Mouse (Mus musculus) heart, embryonic 14.5 days (tissue): ENCODE measurements around the gene Gm44596. TPM values are rescaled to one million over a fixed set of nuclear protein-coding genes. Genes with fewer than 3 reads are reported as not detected.

Source experiments
- ATAC-seq: fragments of 200-750 bp; cut with Nextera tagmentation; 2 replicates; pipeline ENCODE4 v1.8.0; 2017; ENCODE audit warnings: low read depth, moderate TSS enrichment; ENCODE audit not compliant: insufficient number of reproducible peaks, insufficient read depth, low FRiP score
- H3K27ac ChIP-seq, 2 experiments: fragments of 200-500 bp in 1 of 2; fragments of 300-500 bp in 1 of 2; sonication (generic) in 1 of 2; replicated peaks in 1 of 2; 2 replicates each; pipeline ENCODE4 v1.5.1; 2012 to 2014; ENCODE audit warnings: low read depth in 2 of 2, low read length in 2 of 2, control low read depth in 1 of 2, mild to moderate bottlenecking in 1 of 2, mixed read lengths in 1 of 2; ENCODE audit not compliant: control insufficient read depth in 1 of 2, insufficient read depth in 1 of 2
- H3K27me3 ChIP-seq: fragments of 300-500 bp; sonication (generic); 2 replicates; pipeline ENCODE4 v1.6.1; 2014; ENCODE audit warnings: mild to moderate bottlenecking, low read length, control low read depth; ENCODE audit not compliant: control insufficient read depth, insufficient read depth
- H3K36me3 ChIP-seq: fragments of 300-500 bp; sonication (generic); 2 replicates; pipeline ENCODE4 v1.6.1; 2014; ENCODE audit warnings: mild to moderate bottlenecking, control low read depth, low read length, mixed read lengths; ENCODE audit not compliant: control insufficient read depth, insufficient read depth
- H3K4me1 ChIP-seq, 2 experiments: fragments of 200-500 bp in 1 of 2; fragments of 300-500 bp in 1 of 2; sonication (generic) in 1 of 2; 2 replicates each; pipeline ENCODE4 v1.6.1; 2012 to 2014; ENCODE audit warnings: low read length in 2 of 2, control low read depth in 1 of 2, mixed read lengths in 1 of 2; ENCODE audit not compliant: control insufficient read depth in 2 of 2, insufficient read depth in 2 of 2
- H3K4me2 ChIP-seq: fragments of 300-500 bp; sonication (generic); 2 replicates; pipeline ENCODE4 v1.6.1; 2014; ENCODE audit warnings: mild to moderate bottlenecking, low read length
- H3K4me3 ChIP-seq, 2 experiments: fragments of 200-500 bp in 1 of 2; fragments of 300-500 bp in 1 of 2; sonication (generic) in 1 of 2; 2 replicates each; pipeline ENCODE4 v1.5.1; 2012 to 2014; ENCODE audit warnings: low read length in 2 of 2, mild to moderate bottlenecking in 2 of 2, control low read depth in 1 of 2, low read depth in 1 of 2, moderate library complexity in 1 of 2; ENCODE audit not compliant: control insufficient read depth in 1 of 2, insufficient read depth in 1 of 2
- H3K9ac ChIP-seq: fragments of 300-500 bp; sonication (generic); 2 replicates; pipeline ENCODE4 v1.6.1; 2014; ENCODE audit warnings: mild to moderate bottlenecking, low read length
- H3K9me3 ChIP-seq: fragments of 300-500 bp; sonication (generic); 2 replicates; pipeline ENCODE4 v1.6.1; 2016; ENCODE audit warnings: low read length, control low read depth; ENCODE audit not compliant: control insufficient read depth
- WGBS: fragments of 180-500 bp; shearing (Covaris S2); extraction: QIAGEN DNeasy Blood & Tissue Kit; methylation state at CpG from one replicate; pipeline ENCODE4 v1.1.7; 2014; 5-methylcytosine and 5-hydroxymethylcytosine counted together
- polyA plus RNA-seq: library from polyadenylated mRNA; unstranded; fragments of >200 nt; fragmentation: Nextera tagmentation; extraction: Ambion mirVana; gene quantifications from 2 replicates; pipeline ENCODE4 v1.2.1, GENCODE M21; 2014

The Gm44596 gene
- polyA plus RNA-seq, 1 experiment from 2014 or later: not detected

DNA sequence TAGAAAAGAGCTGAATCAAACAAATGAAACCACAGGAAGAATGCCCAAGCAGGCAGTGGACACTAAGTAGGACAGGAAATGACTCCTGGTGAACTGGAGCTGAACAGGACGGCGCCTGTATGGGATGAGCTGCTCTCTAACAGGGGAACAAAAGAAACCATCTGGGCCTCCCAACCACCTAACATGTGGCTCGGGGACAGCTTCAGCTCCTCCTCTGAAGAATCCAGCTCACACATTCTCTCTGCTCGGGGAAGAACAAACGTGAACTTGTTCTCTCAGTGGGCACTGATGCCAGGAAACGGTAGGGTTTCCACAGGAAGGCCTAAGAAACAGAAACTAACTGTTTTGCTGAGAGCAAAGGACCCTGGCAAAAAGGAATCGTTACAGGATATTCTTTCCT, 25.6 kb upstream of the Gm44596 start:
- no peaks in the 10 kb centered on the region for H3K27me3 ChIP-seq
- no peak overlapping the region for H3K9ac ChIP-seq
- no peak overlapping the region for H3K4me3 ChIP-seq
- peaks cover 9% of the 10 kb centered on the region; the same call in 1 of the 2 replicates for H3K36me3 ChIP-seq
- H3K9me3 ChIP-seq: no peaks in the 10 kb centered on the region
- 63% methylated on average over 7 of the region's 7 CpGs for WGBS
- peaks cover 0 to 3% of the 10 kb centered on the region in 2 experiments; a peak in 2 of 4 replicates for H3K4me1 ChIP-seq
- H3K27ac ChIP-seq: peak overlapping the region; percentile 17 to 31; a peak in 3 of 4 replicates
- H3K4me2 ChIP-seq: no peak overlapping the region
- ATAC-seq: no peak

DNA sequence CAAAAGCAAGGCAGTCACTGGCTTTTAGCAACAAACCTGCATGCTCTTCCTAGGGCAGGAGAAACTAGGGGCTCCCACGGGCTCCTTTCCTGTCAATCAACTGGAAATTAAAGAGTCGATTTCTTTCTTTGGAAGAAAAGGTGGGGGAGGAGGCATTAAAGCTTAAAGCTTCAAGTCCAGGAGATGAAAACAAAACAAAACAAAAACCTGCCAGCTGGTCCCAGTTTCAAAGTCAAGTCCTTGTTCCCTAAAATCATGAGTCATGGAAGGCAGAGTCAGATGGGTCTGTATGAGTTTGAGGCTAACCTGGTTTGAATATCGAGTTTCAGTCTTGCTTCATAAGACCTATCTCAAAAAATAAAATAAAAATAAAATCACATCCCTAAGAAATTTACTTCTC, 21.2 kb upstream of the Gm44596 start:
- no peaks in the 10 kb centered on the region for H3K9me3 ChIP-seq
- no peak overlapping the region for H3K27ac ChIP-seq
- 62% methylated on average over 3 of the region's 3 CpGs for WGBS
- no peaks in the 10 kb centered on the region for H3K27me3 ChIP-seq
- ATAC-seq: no peak
- no peak overlapping the region for H3K4me3 ChIP-seq
- no peak overlapping the region for H3K9ac ChIP-seq
- H3K4me1 ChIP-seq: peaks cover 0 to 10% of the 10 kb centered on the region in 2 experiments; a peak in 2 of 4 replicates
- peaks cover 29% of the 10 kb centered on the region for H3K36me3 ChIP-seq
- peak overlapping the region; percentile 81 for H3K4me2 ChIP-seq

DNA sequence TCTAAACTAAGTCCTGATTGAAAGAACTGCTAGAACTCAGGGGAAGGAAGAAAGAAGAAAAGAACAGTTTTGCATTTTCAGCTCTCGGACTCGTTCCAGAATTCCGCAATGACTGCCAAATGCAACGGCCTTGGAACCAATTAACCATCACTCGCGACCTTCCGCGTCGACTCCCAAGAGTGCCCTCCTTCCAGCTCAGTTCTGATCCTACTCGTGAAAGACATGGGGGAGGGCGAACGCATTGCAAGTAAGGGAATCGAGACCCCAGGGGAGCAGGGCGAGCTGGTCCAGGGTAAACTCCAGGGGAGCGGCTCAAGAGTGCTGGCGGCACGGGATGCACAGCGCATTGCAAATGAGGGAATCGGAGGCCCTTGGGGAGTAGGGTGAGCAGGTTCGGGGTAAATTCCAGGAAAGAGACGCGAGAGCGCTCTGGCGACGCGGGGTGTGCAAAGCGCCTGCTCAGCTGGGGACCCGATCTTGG, 20.1 kb upstream of the Gm44596 start:
- peaks cover 0 to 10% of the 10 kb centered on the region in 2 experiments; a peak in 2 of 4 replicates for H3K4me1 ChIP-seq
- H3K36me3 ChIP-seq: peaks cover 29% of the 10 kb centered on the region
- peak overlapping the region; percentile 83 for H3K9ac ChIP-seq
- peak overlapping the region; percentile 62 to 67 for H3K4me3 ChIP-seq
- peak overlapping the region; percentile 81 for H3K4me2 ChIP-seq
- H3K27me3 ChIP-seq: no peaks in the 10 kb centered on the region
- peak; percentile 40 for ATAC-seq
- under 1% methylated on average over 28 of the region's 28 CpGs for WGBS
- peak overlapping the region; percentile 28 to 84 for H3K27ac ChIP-seq
- H3K9me3 ChIP-seq: no peaks in the 10 kb centered on the region

DNA sequence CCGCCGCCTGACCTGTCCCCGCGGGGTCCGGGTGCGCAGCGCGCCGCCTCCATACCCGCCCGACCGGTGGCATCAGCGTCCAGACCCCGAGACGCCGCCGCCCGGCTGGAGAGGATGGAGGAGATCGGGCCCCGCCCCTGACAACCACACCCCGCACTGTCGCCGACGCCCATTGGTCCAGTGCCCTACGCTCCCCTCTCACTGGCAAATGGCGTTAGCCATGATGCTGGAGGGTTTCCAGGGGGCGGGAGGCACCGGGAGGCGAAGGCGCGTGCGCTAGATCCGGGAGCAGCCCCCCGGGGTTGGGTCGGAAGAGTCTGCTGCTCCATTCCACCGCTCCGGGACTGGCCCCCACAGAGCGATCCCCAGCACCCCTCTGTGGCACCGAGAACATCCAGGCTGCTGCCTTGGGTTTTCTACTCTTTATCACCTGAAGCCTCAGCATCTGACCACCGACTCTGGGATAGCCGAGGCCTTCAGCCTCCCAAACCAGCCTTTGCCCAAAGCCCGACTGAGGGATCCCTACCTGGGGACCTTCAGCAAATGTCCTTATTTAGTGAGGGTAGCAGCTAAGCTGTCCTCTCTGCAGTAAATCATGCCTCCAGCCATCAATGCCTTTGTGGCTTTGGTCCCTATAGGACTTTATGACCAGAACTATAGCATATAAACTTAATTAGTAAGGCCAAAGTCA, 19.4 kb upstream of the Gm44596 start, which contains the start of gene Tulp3:
Tulp3 (minus strand) TSS at position 126 of the 691 bp plus-strand sequence.
- under 1% methylated on average over 42 of the region's 42 CpGs for WGBS
- H3K27me3 ChIP-seq: no peaks in the 10 kb centered on the region
- no peaks in the 10 kb centered on the region for H3K9me3 ChIP-seq
- H3K4me2 ChIP-seq: peak within 1 kb of the TSS; percentile 81
- peak within 1 kb of the TSS; percentile 62 to 67 for H3K4me3 ChIP-seq
- peak within 1 kb of the TSS; percentile 28 to 84 for H3K27ac ChIP-seq
- ATAC-seq: peak; percentile 98
- H3K9ac ChIP-seq: peak within 1 kb of the TSS; percentile 83
- peaks cover 0 to 11% of the 10 kb centered on the region in 2 experiments; a peak in 2 of 4 replicates for H3K4me1 ChIP-seq
- H3K36me3 ChIP-seq: peaks cover 24% of the 10 kb centered on the region

DNA sequence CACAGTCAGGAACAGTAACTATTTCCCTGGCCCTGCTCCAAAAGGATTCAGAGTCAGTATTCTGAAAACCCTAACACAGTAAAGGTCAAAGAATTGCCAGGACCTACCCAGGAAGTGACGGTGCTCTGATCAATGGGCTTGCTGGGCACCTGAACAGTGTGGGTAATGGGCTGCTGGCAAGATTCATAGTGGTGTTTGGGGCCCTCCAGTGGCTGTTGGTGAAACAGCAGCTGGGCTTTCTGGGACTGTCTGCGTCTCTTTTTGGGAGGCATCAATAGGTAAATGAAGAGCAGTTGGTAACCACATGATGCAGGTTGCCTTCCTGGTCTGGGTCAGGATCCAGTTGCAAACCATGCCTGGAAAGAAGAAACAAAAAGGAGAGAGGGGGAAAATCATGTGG, 16.3 kb upstream of the Gm44596 start:
- WGBS: 26% methylated on average over 2 of the region's 2 CpGs

DNA sequence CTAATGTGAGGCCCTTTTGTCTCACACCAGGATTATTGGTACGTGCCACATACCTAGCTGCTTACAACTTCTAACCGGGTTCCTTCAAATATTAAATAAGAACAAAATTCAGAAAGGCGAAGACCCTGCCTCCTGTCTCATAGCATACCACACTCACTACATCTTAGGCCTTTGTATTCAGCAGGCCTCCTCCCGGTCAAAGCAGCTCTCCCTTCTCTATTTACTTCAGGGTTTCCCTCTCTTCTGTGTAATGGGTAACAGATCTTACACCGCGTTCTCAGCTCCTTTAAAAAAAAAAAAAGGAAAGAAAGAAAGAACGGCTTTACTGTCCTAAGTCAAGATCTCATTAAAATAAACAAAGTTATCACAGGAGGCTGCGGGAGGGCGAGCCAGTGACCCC, 13.4 kb upstream of the Gm44596 start:
- ATAC-seq: no peak
- Histone ChIP-seq H3K9ac (peak overlapping the region; percentile 92), H3K27me3 (no peaks in the 10 kb centered on the region), H3K4me2 (peak overlapping the region; percentile 88), H3K36me3 (peaks cover 33% of the 10 kb centered on the region), H3K4me1 (peaks cover 3 to 22% of the 10 kb centered on the region in 2 experiments), H3K4me3 (peak overlapping the region; percentile 68 to 93), H3K9me3 (no peaks in the 10 kb centered on the region), H3K27ac (peak overlapping the region; percentile 84 to 92)
- WGBS: 18% methylated on average over 9 of the region's 9 CpGs

More for the DNA sequence above, 16.3 kb upstream of the Gm44596 start:
- Histone ChIP-seq H3K27ac (no peak overlapping the region), H3K36me3 (peaks cover 22% of the 10 kb centered on the region), H3K27me3 (no peaks in the 10 kb centered on the region), H3K9me3 (no peaks in the 10 kb centered on the region), H3K9ac (no peak overlapping the region), H3K4me2 (no peak overlapping the region), H3K4me1 (peaks cover 3 to 27% of the 10 kb centered on the region in 2 experiments), H3K4me3 (no peak overlapping the region)
- ATAC-seq: no peak

DNA sequence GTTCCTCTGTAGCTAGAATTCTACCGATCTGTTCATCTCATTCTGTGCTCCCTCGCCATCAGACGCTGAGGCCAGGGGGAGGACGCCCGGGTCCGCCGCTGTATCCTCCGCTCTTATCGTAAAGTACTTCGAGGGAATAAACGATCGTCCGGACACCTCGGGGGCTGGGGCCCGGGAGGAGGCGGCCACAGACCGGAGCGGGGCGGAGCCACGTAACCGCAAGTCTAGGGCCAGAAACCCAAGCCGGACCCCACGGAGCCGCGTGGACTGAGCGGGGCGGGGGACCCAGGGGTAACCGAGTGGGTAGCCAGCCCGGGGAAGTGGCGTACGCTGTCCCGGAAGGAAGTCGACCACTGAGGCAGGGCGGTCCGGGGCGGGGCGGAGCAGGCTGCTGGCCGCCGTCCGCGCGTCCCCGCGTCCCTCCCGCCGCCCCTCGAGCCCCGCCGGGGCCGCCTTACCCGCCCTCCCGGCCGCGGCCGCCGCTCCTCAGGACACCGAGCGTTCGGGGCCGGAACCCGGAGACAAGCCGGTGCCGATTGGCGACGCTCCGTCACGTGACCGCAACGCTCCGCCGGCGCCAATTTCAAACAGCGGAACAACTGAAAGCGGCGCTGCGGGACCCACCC, 12.8 kb upstream of the Gm44596 start, which contains the start of the genes Rhno1 and Foxm1:
Rhno1 (minus strand) TSS at position 531 of the 626 bp plus-strand sequence.
Foxm1 (plus strand) TSS at position 587 of the 626 bp plus-strand sequence.
- H3K36me3 ChIP-seq: peaks cover 33% of the 10 kb centered on the region
- ATAC-seq: peak; percentile 87
- peak within 1 kb of the TSS; percentile 88 for H3K4me2 ChIP-seq
- peak within 1 kb of the TSS; percentile 68 to 93 for H3K4me3 ChIP-seq
- peak within 1 kb of the TSS; percentile 92 for H3K9ac ChIP-seq
- no peaks in the 10 kb centered on the region for H3K9me3 ChIP-seq
- peak within 1 kb of the TSS; percentile 87 to 92 for H3K27ac ChIP-seq
- H3K27me3 ChIP-seq: no peaks in the 10 kb centered on the region
- H3K4me1 ChIP-seq: peaks cover 3 to 22% of the 10 kb centered on the region in 2 experiments
- WGBS: under 1% methylated on average over 59 of the region's 76 CpGs
